Mouse (Mus musculus): ENCODE data around the gene Tanc1. TPM values are rescaled to one million over a fixed set of nuclear protein-coding genes. Genes with fewer than 3 reads are reported as not detected.

The Tanc1 gene
- polyA plus RNA-seq, 1 experiment from 2014 or later: 40.7 TPM

- 68% methylated on average over 16 of the region's 16 CpGs for WGBS
- no peak overlapping the region for H3K4me3 ChIP-seq (replicated peaks)
- no peak overlapping the region for H3K4me2 ChIP-seq (replicated peaks)
- no peaks in the 10 kb centered on the region for H3K27me3 ChIP-seq
- no peak overlapping the region for H3K9ac ChIP-seq
- ATAC-seq (ENCODE audit: insufficient number of reproducible peaks, low FRiP score, low TSS enrichment, low read depth): no peak
- peaks cover 23% of the 10 kb centered on the region for H3K4me1 ChIP-seq
- H3K9me3 ChIP-seq (replicated peaks): no peaks in the 10 kb centered on the region
- H3K36me3 ChIP-seq: no peaks in the 10 kb centered on the region
- no peak overlapping the region for H3K27ac ChIP-seq (replicated peaks)
Observed at GRCm38 (mm10) chr2:59688261-59689104, 76.6 kb downstream of the Tanc1 start.

- no peak overlapping the region for H3K4me2 ChIP-seq (replicated peaks)
- WGBS: 10% methylated on average over 4 of the region's 4 CpGs
- H3K36me3 ChIP-seq: no peaks in the 10 kb centered on the region
- H3K9me3 ChIP-seq (replicated peaks): no peaks in the 10 kb centered on the region
- ATAC-seq (ENCODE audit: insufficient number of reproducible peaks, low FRiP score, low TSS enrichment, low read depth): no peak
- no peak overlapping the region for H3K4me3 ChIP-seq (replicated peaks)
- no peaks in the 10 kb centered on the region for H3K27me3 ChIP-seq
- no peak overlapping the region for H3K27ac ChIP-seq (replicated peaks)
- no peak overlapping the region for H3K9ac ChIP-seq
- 0 out of 2 replicates have a peak, but pooled peaks cover 15% of the 10 kb centered on the region for H3K4me1 ChIP-seq
Observed at GRCm38 (mm10) chr2:59691112-59691511, 79.3 kb downstream of the Tanc1 start.

- Histone ChIP-seq H3K4me2 (replicated peaks) (no peak overlapping the region), H3K4me1 (peaks cover 26% of the 10 kb centered on the region), H3K36me3 (no peaks in the 10 kb centered on the region), H3K4me3 (replicated peaks) (no peak overlapping the region), H3K27me3 (no peaks in the 10 kb centered on the region), H3K9ac (no peak overlapping the region), H3K9me3 (replicated peaks) (no peaks in the 10 kb centered on the region), H3K27ac (replicated peaks) (no peak overlapping the region)
- ATAC-seq (ENCODE audit: insufficient number of reproducible peaks, low FRiP score, low TSS enrichment, low read depth): no peak
- 41% methylated on average over 5 of the region's 5 CpGs for WGBS
Observed at GRCm38 (mm10) chr2:59693473-59693872, 81.6 kb downstream of the Tanc1 start.

GRCm38 (mm10) chr2:59697123-59697522 lies 85.3 kb downstream of the Tanc1 start:
- H3K27ac ChIP-seq (replicated peaks): peak overlapping the region; percentile 78; the same call in 1 of the 2 replicates

GRCm38 (mm10) chr2:59697722-59698634 lies 86.1 kb downstream of the Tanc1 start:
- 3% methylated on average over 16 of the region's 16 CpGs for WGBS
- Histone ChIP-seq H3K36me3 (no peaks in the 10 kb centered on the region), H3K9ac (no peak overlapping the region), H3K4me3 (replicated peaks) (0 out of 2 replicates have a peak overlapping the region, but pooled peaks have one; percentile 0), H3K27ac (replicated peaks) (peak overlapping the region; percentile 78), H3K9me3 (replicated peaks) (no peaks in the 10 kb centered on the region), H3K4me2 (replicated peaks) (peak overlapping the region; percentile 23), H3K4me1 (peaks cover 32% of the 10 kb centered on the region), H3K27me3 (no peaks in the 10 kb centered on the region)
- ATAC-seq (ENCODE audit: insufficient number of reproducible peaks, low FRiP score, low TSS enrichment, low read depth): peak; percentile 80

More at GRCm38 (mm10) chr2:59697123-59697522, 85.3 kb downstream of the Tanc1 start:
- Histone ChIP-seq H3K36me3 (no peaks in the 10 kb centered on the region), H3K9ac (no peak overlapping the region), H3K4me3 (replicated peaks) (no peak overlapping the region), H3K4me2 (replicated peaks) (no peak overlapping the region), H3K4me1 (peaks cover 33% of the 10 kb centered on the region), H3K9me3 (replicated peaks) (no peaks in the 10 kb centered on the region), H3K27me3 (no peaks in the 10 kb centered on the region)
- WGBS: 78% methylated on average over 3 of the region's 3 CpGs
- no peak for ATAC-seq (ENCODE audit: insufficient number of reproducible peaks, low FRiP score, low TSS enrichment, low read depth)

GRCm38 (mm10) chr2:59698635-59699300 lies 86.9 kb downstream of the Tanc1 start:
- Histone ChIP-seq H3K4me2 (replicated peaks) (no peak overlapping the region), H3K4me3 (replicated peaks) (no peak overlapping the region), H3K36me3 (no peaks in the 10 kb centered on the region), H3K4me1 (peaks cover 25% of the 10 kb centered on the region), H3K9ac (no peak overlapping the region), H3K27me3 (no peaks in the 10 kb centered on the region), H3K27ac (replicated peaks) (peak overlapping the region; percentile 78), H3K9me3 (replicated peaks) (no peaks in the 10 kb centered on the region)
- 18% methylated on average over 7 of the region's 7 CpGs for WGBS
- no peak for ATAC-seq (ENCODE audit: insufficient number of reproducible peaks, low FRiP score, low TSS enrichment, low read depth)

GRCm38 (mm10) chr2:59699893-59700292 lies 88.1 kb downstream of the Tanc1 start:
- WGBS: 53% methylated on average over 9 of the region's 9 CpGs
- no peaks in the 10 kb centered on the region for H3K9me3 ChIP-seq (replicated peaks)
- no peak overlapping the region for H3K27ac ChIP-seq (replicated peaks)
- peaks cover 25% of the 10 kb centered on the region for H3K4me1 ChIP-seq
- no peak overlapping the region for H3K4me3 ChIP-seq (replicated peaks)
- H3K27me3 ChIP-seq: no peaks in the 10 kb centered on the region
- H3K4me2 ChIP-seq (replicated peaks): no peak overlapping the region
- H3K36me3 ChIP-seq: no peaks in the 10 kb centered on the region
- no peak overlapping the region for H3K9ac ChIP-seq
- no peak for ATAC-seq (ENCODE audit: insufficient number of reproducible peaks, low FRiP score, low TSS enrichment, low read depth)

GRCm38 (mm10) chr2:59705221-59705620 lies 93.4 kb downstream of the Tanc1 start:
- 45% methylated on average over 12 of the region's 12 CpGs for WGBS
- Histone ChIP-seq H3K4me1 (0 out of 2 replicates have a peak, but pooled peaks cover 4% of the 10 kb centered on the region), H3K36me3 (no peaks in the 10 kb centered on the region), H3K27ac (replicated peaks) (no peak overlapping the region), H3K9me3 (replicated peaks) (no peaks in the 10 kb centered on the region), H3K27me3 (no peaks in the 10 kb centered on the region), H3K4me3 (replicated peaks) (no peak overlapping the region), H3K9ac (no peak overlapping the region), H3K4me2 (replicated peaks) (no peak overlapping the region)
- no peak for ATAC-seq (ENCODE audit: insufficient number of reproducible peaks, low FRiP score, low TSS enrichment, low read depth)

- Histone ChIP-seq H3K9me3 (replicated peaks) (no peaks in the 10 kb centered on the region), H3K27ac (replicated peaks) (no peak overlapping the region), H3K4me3 (replicated peaks) (no peak overlapping the region), H3K36me3 (no peaks in the 10 kb centered on the region), H3K9ac (no peak overlapping the region), H3K4me1 (peaks cover 13% of the 10 kb centered on the region), H3K4me2 (replicated peaks) (no peak overlapping the region), H3K27me3 (no peaks in the 10 kb centered on the region)
- WGBS: 88% methylated on average over 12 of the region's 12 CpGs
- ATAC-seq (ENCODE audit: insufficient number of reproducible peaks, low FRiP score, low TSS enrichment, low read depth): peak; percentile 29; the same call in 1 of the 2 replicates
Observed at GRCm38 (mm10) chr2:59706806-59707205, 95.0 kb downstream of the Tanc1 start.

GRCm38 (mm10) chr2:59707922-59708706 lies 96.3 kb downstream of the Tanc1 start:
- no peaks in the 10 kb centered on the region for H3K27me3 ChIP-seq
- no peak overlapping the region for H3K4me2 ChIP-seq (replicated peaks)
- H3K36me3 ChIP-seq: no peaks in the 10 kb centered on the region
- H3K9me3 ChIP-seq (replicated peaks): no peaks in the 10 kb centered on the region
- peaks cover 24% of the 10 kb centered on the region for H3K4me1 ChIP-seq
- ATAC-seq (ENCODE audit: insufficient number of reproducible peaks, low FRiP score, low TSS enrichment, low read depth): no peak
- no peak overlapping the region for H3K27ac ChIP-seq (replicated peaks)
- WGBS: 70% methylated on average over 13 of the region's 13 CpGs
- H3K9ac ChIP-seq: no peak overlapping the region
- no peak overlapping the region for H3K4me3 ChIP-seq (replicated peaks)

Data from embryonic facial prominence, embryonic 15.5 days (tissue).